ENCODE assay signal across 12 mouse cellular contexts in the genomic region with DNA sequence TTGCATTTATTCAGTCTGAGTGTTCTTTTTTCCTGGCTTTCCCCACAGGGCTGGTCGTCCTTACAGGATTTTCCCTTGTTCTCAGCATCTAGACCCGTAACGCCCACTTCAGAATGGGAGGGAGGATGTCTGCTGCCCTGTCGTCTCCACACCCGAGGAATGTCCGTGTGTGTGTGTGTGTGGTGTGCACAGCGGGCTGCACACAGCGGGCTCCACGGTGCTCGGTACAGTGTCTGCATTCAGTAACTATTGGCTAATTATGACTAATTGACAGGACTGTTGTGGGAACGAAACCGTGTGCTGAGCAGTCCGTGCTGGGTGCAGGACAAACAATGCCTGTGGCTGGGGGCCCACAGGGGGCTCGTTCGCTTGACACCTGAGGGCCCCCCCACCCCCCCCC. TPM values are rescaled to one million over a fixed set of nuclear protein-coding genes. Genes with fewer than 3 reads are reported as not detected.
DNase-seq lines count a peak whose midpoint lies in the region; ATAC-seq and TF ChIP-seq lines count a peak whose summit lies in the region.
"Had no signal": no experiment of that assay in that cellular context is flagged by ENCODE, and none has a peak within 500 bp of the region (broad histone marks: within the 10 kb centered on the region; RNA-seq: fewer than 3 reads in every experiment).

No protein-coding gene starts in this region.

- no peak overlapping the region for H3K4me2 ChIP-seq in hindbrain, embryonic 11.5 days (replicated peaks; ENCODE audit: low read depth, low read length)
- H3K4me2 ChIP-seq in hindbrain, embryonic 15.5 days: peak overlapping the region; percentile 27
- peak overlapping the region; percentile 23 for H3K4me2 ChIP-seq in neural tube, embryonic 15.5 days
- H3K4me2 ChIP-seq: heart, embryonic 15.5 days had no signal

- no peaks in the 10 kb centered on the region for H3K9me3 ChIP-seq in hindbrain, embryonic 11.5 days (ENCODE audit: control insufficient read depth, low read length)
- peaks cover under 1% of the 10 kb centered on the region; the same call in 1 of the 2 replicates for H3K9me3 ChIP-seq in hindbrain, embryonic 10.5 days
- H3K9me3 ChIP-seq in embryonic facial prominence, embryonic 10.5 days: no peaks in the 10 kb centered on the region; the same call in 1 of the 2 replicates
- no peaks in the 10 kb centered on the region for H3K9me3 ChIP-seq in hindbrain, embryonic 15.5 days
- no peaks in the 10 kb centered on the region for H3K9me3 ChIP-seq in neural tube, embryonic 15.5 days (replicated peaks)
- H3K9me3 ChIP-seq: heart, embryonic 15.5 days had no signal

- TF ChIP-seq CTCF in kidney, adult 2 months (conservative IDR thresholded peaks at IDR 0.05; ENCODE audit: insufficient read depth, insufficient read length, low read depth, low read length): no peak

- H3K27ac ChIP-seq in hindbrain, embryonic 11.5 days (ENCODE audit: low read depth, low read length): no peak overlapping the region
- no peak overlapping the region for H3K27ac ChIP-seq in hindbrain, embryonic 10.5 days
- H3K27ac ChIP-seq in embryonic facial prominence, embryonic 10.5 days (replicated peaks): 0 out of 2 replicates have a peak overlapping the region, but pooled peaks have one; percentile 5
- no peak overlapping the region for H3K27ac ChIP-seq in hindbrain, embryonic 15.5 days (replicated peaks)
- H3K27ac ChIP-seq in neural tube, embryonic 15.5 days (replicated peaks): no peak overlapping the region
- H3K27ac ChIP-seq in kidney, adult 2 months (ENCODE audit: insufficient read depth, low read depth, low read length): no peak overlapping the region
- H3K27ac ChIP-seq: heart, embryonic 15.5 days had no signal

- no peaks in the 10 kb centered on the region for H3K4me1 ChIP-seq in hindbrain, embryonic 11.5 days (replicated peaks; ENCODE audit: control insufficient read depth, insufficient read depth, low read length)
- peaks cover 40% of the 10 kb centered on the region for H3K4me1 ChIP-seq in hindbrain, embryonic 10.5 days (replicated peaks)
- peaks cover 14% of the 10 kb centered on the region for H3K4me1 ChIP-seq in embryonic facial prominence, embryonic 10.5 days
- peaks cover 6% of the 10 kb centered on the region; the same call in 1 of the 2 replicates for H3K4me1 ChIP-seq in hindbrain, embryonic 15.5 days (replicated peaks)
- peaks cover 15% of the 10 kb centered on the region for H3K4me1 ChIP-seq in neural tube, embryonic 15.5 days
- H3K4me1 ChIP-seq in kidney, adult 2 months (ENCODE audit: control insufficient read depth, insufficient read depth, low read length): no peaks in the 10 kb centered on the region
- H3K4me1 ChIP-seq: heart, embryonic 15.5 days had no signal

- H3K4me3 ChIP-seq in hindbrain, embryonic 11.5 days (ENCODE audit: low read depth, low read length): no peak overlapping the region
- H3K4me3 ChIP-seq in hindbrain, embryonic 10.5 days: no peak overlapping the region
- H3K4me3 ChIP-seq in embryonic facial prominence, embryonic 10.5 days: peak overlapping the region; percentile 23; the same call in 1 of the 2 replicates
- no peak overlapping the region for H3K4me3 ChIP-seq in hindbrain, embryonic 15.5 days
- H3K4me3 ChIP-seq in neural tube, embryonic 15.5 days (replicated peaks): no peak overlapping the region
- H3K4me3 ChIP-seq in kidney, adult 2 months (ENCODE audit: insufficient read depth, low read depth, low read length): no peak overlapping the region
- H3K4me3 ChIP-seq: heart, embryonic 15.5 days had no signal

- 0 out of 2 replicates have a peak, but pooled peaks cover 2% of the 10 kb centered on the region for H3K36me3 ChIP-seq in hindbrain, embryonic 11.5 days (ENCODE audit: control insufficient read depth, insufficient read depth, low read length)
- H3K36me3 ChIP-seq in hindbrain, embryonic 10.5 days: peaks cover 58% of the 10 kb centered on the region
- peaks cover 92% of the 10 kb centered on the region for H3K36me3 ChIP-seq in embryonic facial prominence, embryonic 10.5 days (replicated peaks)
- H3K36me3 ChIP-seq in hindbrain, embryonic 15.5 days: peaks cover 17% of the 10 kb centered on the region
- H3K36me3 ChIP-seq in neural tube, embryonic 15.5 days: peaks cover 42% of the 10 kb centered on the region
- no peaks in the 10 kb centered on the region for H3K36me3 ChIP-seq in kidney, adult 2 months (ENCODE audit: control insufficient read depth, insufficient read depth, low read length)
- H3K36me3 ChIP-seq: heart, embryonic 15.5 days had no signal

- WGBS in hindbrain, embryonic 11.5 days: 41% methylated on average over 15 of the region's 15 CpGs
- WGBS in hindbrain, embryonic 10.5 days: 61% methylated on average over 15 of the region's 15 CpGs
- WGBS in embryonic facial prominence, embryonic 10.5 days: 52% methylated on average over 15 of the region's 15 CpGs
- 19% methylated on average over 15 of the region's 15 CpGs for WGBS in hindbrain, embryonic 15.5 days
- 29% methylated on average over 15 of the region's 15 CpGs for WGBS in neural tube, embryonic 15.5 days
- WGBS in kidney, adult 2 months: 31% methylated on average over 15 of the region's 15 CpGs

- no peak for DNase-seq in hindbrain, embryonic 11.5 days (ENCODE audit: low spot score)
- no peak for DNase-seq in hindbrain, embryonic 10.5 days (ENCODE audit: low spot score)
- peak; percentile 30 for DNase-seq in embryonic facial prominence, embryonic 10.5 days (ENCODE audit: low spot score)
- DNase-seq in kidney, adult 9 months: no peak
- no peak for DNase-seq in gastrocnemius, postnatal 4 days (ENCODE audit: low spot score in 2 of 2)
- no peak for DNase-seq in kidney, adult 2 months
- DNase-seq: cerebellum, postnatal 36 days; kidney, postnatal 10 days had no signal

- 0 out of 2 replicates have a peak overlapping the region, but pooled peaks have one; percentile 2 for H3K9ac ChIP-seq in hindbrain, embryonic 11.5 days (ENCODE audit: low read depth, low read length)
- no peak overlapping the region for H3K9ac ChIP-seq in hindbrain, embryonic 15.5 days
- H3K9ac ChIP-seq in neural tube, embryonic 15.5 days (replicated peaks): no peak overlapping the region
- H3K9ac ChIP-seq: heart, embryonic 15.5 days had no signal

- H3K27me3 ChIP-seq in hindbrain, embryonic 11.5 days (ENCODE audit: control insufficient read depth, insufficient read depth, low read length): no peaks in the 10 kb centered on the region; the same call in 1 of the 2 replicates
- H3K27me3 ChIP-seq in hindbrain, embryonic 10.5 days (ENCODE audit: insufficient read depth, poor library complexity, severe bottlenecking): peaks cover 19% of the 10 kb centered on the region
- H3K27me3 ChIP-seq in embryonic facial prominence, embryonic 10.5 days (replicated peaks; ENCODE audit: low read depth, poor library complexity, severe bottlenecking): peaks cover 26% of the 10 kb centered on the region; the same call in 1 of the 2 replicates
- H3K27me3 ChIP-seq in hindbrain, embryonic 15.5 days: no peaks in the 10 kb centered on the region
- no peaks in the 10 kb centered on the region for H3K27me3 ChIP-seq in neural tube, embryonic 15.5 days (replicated peaks)
- H3K27me3 ChIP-seq in kidney, adult 2 months (replicated peaks; ENCODE audit: control insufficient read depth, insufficient read depth, low read length): no peaks in the 10 kb centered on the region

- peak; percentile 57; the same call in 1 of the 2 replicates for ATAC-seq in hindbrain, embryonic 11.5 days (ENCODE audit: low FRiP score)
- ATAC-seq in hindbrain, embryonic 15.5 days (ENCODE audit: low FRiP score, low read depth): peak; percentile 43; the same call in 1 of the 2 replicates
- no peak for ATAC-seq in neural tube, embryonic 15.5 days (ENCODE audit: low FRiP score)

- TF ChIP-seq POLR2A in kidney, adult 2 months (IDR thresholded peaks at IDR 0.05; ENCODE audit: low read depth, low read length): no peak

RNA-seq across cellular contexts. Expression of a gene that starts 17.0 kb away (rescaled TPM):
- 0.50 and 0.85 TPM in 2 replicates for polyA plus RNA-seq in hindbrain, embryonic 11.5 days (2014; fragmentation: Nextera tagmentation; extraction: Ambion mirVana)
- polyA plus RNA-seq in hindbrain, embryonic 10.5 days (2016; fragmentation: Nextera tagmentation; extraction: Ambion mirVana): 0.63 and 0.73 TPM in 2 replicates
- polyA plus RNA-seq in embryonic facial prominence, embryonic 10.5 days (2016; fragmentation: Nextera tagmentation; extraction: Ambion mirVana): 0.87 and 0.88 TPM in 2 replicates
- polyA plus RNA-seq in hindbrain, embryonic 15.5 days (2015; fragmentation: Nextera tagmentation; extraction: Ambion mirVana): 1.8 and 1.9 TPM in 2 replicates
- 1.7 and 2.6 TPM in 2 replicates for polyA plus RNA-seq in neural tube, embryonic 15.5 days (2015; fragmentation: Nextera tagmentation; extraction: Ambion mirVana)
- 10 to 100 TPM; 79.6 to 83.7 TPM for total RNA-seq in gastrocnemius, postnatal 4 days (2021)
- polyA plus RNA-seq in kidney, adult 2 months (2012; rRNA removed): 0.02 and 0.07 TPM in 2 replicates
- total RNA-seq: liver, adult 2 months had no signal
- polyA plus RNA-seq: liver, adult 2 months had no signal
